Comparison of ENCODE assay signal across 10 mouse cellular contexts in genomic region chr11:68947542-68947993, GRCm38 (mm10). TPM values are rescaled to one million over a fixed set of nuclear protein-coding genes. Genes with fewer than 3 reads are reported as not detected.
DNase-seq lines count a peak whose midpoint lies in the region; ATAC-seq and TF ChIP-seq lines count a peak whose summit lies in the region.
"Had no signal": no experiment of that assay in that cellular context is flagged by ENCODE, and none has a peak within 500 bp of the region (broad histone marks: within the 10 kb centered on the region; RNA-seq: fewer than 3 reads in every experiment).

No protein-coding gene starts in this region.

- ATAC-seq in kidney, embryonic 15.5 days (replicated peaks; ENCODE audit: low FRiP score) = no peak; the same call in 1 of the 2 replicates
- ATAC-seq: Patski had no signal

- no peak for DNase-seq in kidney, postnatal 14 days
- DNase-seq in limb, embryonic 10.5 days (ENCODE audit: low spot score) = no peak
- peak; percentile 42 for DNase-seq in right cerebral cortex, postnatal 14 days
- DNase-seq in urinary bladder, postnatal 36 days (ENCODE audit: low spot score in 2 of 2) = no peak
- DNase-seq in layer of hippocampus, adult 8-10 months (ENCODE audit: low spot score in 2 of 2) = no peak
- no peak for DNase-seq in kidney, adult 9 months

- peaks cover 29% of the 10 kb centered on the region for H3K27me3 ChIP-seq in kidney, embryonic 15.5 days
- peaks cover 69% of the 10 kb centered on the region for H3K27me3 ChIP-seq in limb, embryonic 10.5 days (ENCODE audit: low read depth, poor library complexity, severe bottlenecking)
- H3K27me3 ChIP-seq: Patski had no signal

- H3K36me3 ChIP-seq in kidney, embryonic 15.5 days = peaks cover 13% of the 10 kb centered on the region; the same call in 1 of the 2 replicates
- H3K36me3 ChIP-seq in limb, embryonic 10.5 days = 0 out of 2 replicates have a peak, but pooled peaks cover 4% of the 10 kb centered on the region

- H3K9ac ChIP-seq in kidney, embryonic 15.5 days = no peak overlapping the region

- 9% methylated on average over 12 of the region's 12 CpGs for WGBS in kidney, embryonic 15.5 days
- 3% methylated on average over 12 of the region's 12 CpGs for WGBS in limb, embryonic 10.5 days

- TF ChIP-seq POLR2A in cortical plate, adult 2 months (IDR thresholded peaks at IDR 0.05; ENCODE audit: extremely low read depth, insufficient read depth, low read length) = peak; percentile 69

- peaks cover 16% of the 10 kb centered on the region for H3K4me1 ChIP-seq in kidney, embryonic 15.5 days
- H3K4me1 ChIP-seq in cortical plate, adult 2 months (ENCODE audit: control insufficient read depth, insufficient read depth, low read length) = 0 out of 2 replicates have a peak, but pooled peaks cover 2% of the 10 kb centered on the region
- H3K4me1 ChIP-seq in limb, embryonic 10.5 days = peaks cover 15% of the 10 kb centered on the region

- H3K4me3 ChIP-seq in kidney, embryonic 15.5 days (replicated peaks) = peak overlapping the region; percentile 26; the same call in 1 of the 2 replicates
- H3K4me3 ChIP-seq in cortical plate, adult 2 months (ENCODE audit: insufficient read depth, low read length) = peak overlapping the region; percentile 53
- H3K4me3 ChIP-seq in limb, embryonic 10.5 days = peak overlapping the region; percentile 26

- no peak overlapping the region for H3K27ac ChIP-seq in kidney, embryonic 15.5 days
- no peak overlapping the region for H3K27ac ChIP-seq in cortical plate, adult 2 months (ENCODE audit: insufficient read depth, low read length)
- H3K27ac ChIP-seq in limb, embryonic 10.5 days = no peak overlapping the region

- TF ChIP-seq CTCF in cortical plate, adult 2 months (IDR thresholded peaks at IDR 0.05; ENCODE audit: extremely low read depth, insufficient read depth, low read length) = no peak

- H3K4me2 ChIP-seq in kidney, embryonic 15.5 days = peak overlapping the region; percentile 54

- H3K9me3 ChIP-seq in kidney, embryonic 15.5 days (replicated peaks) = no peaks in the 10 kb centered on the region
- no peaks in the 10 kb centered on the region for H3K9me3 ChIP-seq in limb, embryonic 10.5 days (replicated peaks)

RNA-seq across cellular contexts. Expression of gene Arhgef15, which starts 9.7 kb away (rescaled TPM):
- polyA plus RNA-seq in kidney, embryonic 15.5 days (2015; fragmentation: Nextera tagmentation; extraction: Ambion mirVana) = 15.8 and 19.6 TPM in 2 replicates
- 27.5 and 32.5 TPM in 2 replicates for polyA plus RNA-seq in cortical plate, adult 2 months (2012; rRNA removed)
- 8.0 and 9.0 TPM in 2 replicates for polyA plus RNA-seq in limb, embryonic 10.5 days (2016; fragmentation: Nextera tagmentation; extraction: Ambion mirVana)
- total RNA-seq in layer of hippocampus, adult 8-10 months (2022) = 10 to 100 TPM in 3 of 4 experiments, 1 to 10 TPM in 1; 9.1 to 16.5 (median 12.0) TPM

RNA-seq across cellular contexts. Expression of gene Slc25a35, which starts 20.4 kb away (rescaled TPM):
- polyA plus RNA-seq in kidney, embryonic 15.5 days (2015; fragmentation: Nextera tagmentation; extraction: Ambion mirVana) = 4.8 and 5.0 TPM in 2 replicates
- 12.2 and 12.8 TPM in 2 replicates for polyA plus RNA-seq in cortical plate, adult 2 months (2012; rRNA removed)
- 2.4 and 3.2 TPM in 2 replicates for polyA plus RNA-seq in limb, embryonic 10.5 days (2016; fragmentation: Nextera tagmentation; extraction: Ambion mirVana)
- 1 to 10 TPM; 4.9 to 7.4 (median 5.8) TPM for total RNA-seq in layer of hippocampus, adult 8-10 months (2022)

RNA-seq across cellular contexts. Expression of gene Odf4, which starts 20.7 kb away (rescaled TPM):
- not detected in 2 replicates for polyA plus RNA-seq in kidney, embryonic 15.5 days (2015; fragmentation: Nextera tagmentation; extraction: Ambion mirVana)
- 0.79 and 1.2 TPM in 2 replicates for polyA plus RNA-seq in cortical plate, adult 2 months (2012; rRNA removed)
- not detected in 2 replicates for polyA plus RNA-seq in limb, embryonic 10.5 days (2016; fragmentation: Nextera tagmentation; extraction: Ambion mirVana)
- under 1 TPM in 3 of 4 experiments, not detected in 1; 0.32 to 0.58 (median 0.45) TPM for total RNA-seq in layer of hippocampus, adult 8-10 months (2022)
- polyA plus RNA-seq: heart, postnatal 0 days; Patski had no signal

RNA-seq across cellular contexts. Expression of gene Rangrf, which starts 27.4 kb away (rescaled TPM):
- polyA plus RNA-seq in kidney, embryonic 15.5 days (2015; fragmentation: Nextera tagmentation; extraction: Ambion mirVana) = 63.4 and 67.7 TPM in 2 replicates
- polyA plus RNA-seq in cortical plate, adult 2 months (2012; rRNA removed) = 33.8 and 37.5 TPM in 2 replicates
- polyA plus RNA-seq in limb, embryonic 10.5 days (2016; fragmentation: Nextera tagmentation; extraction: Ambion mirVana) = 88.6 and 115 TPM in 2 replicates
- 10 to 100 TPM; 14.1 to 24.1 (median 15.9) TPM for total RNA-seq in layer of hippocampus, adult 8-10 months (2022)

RNA-seq across cellular contexts. Expression of gene Rpl26, which starts 46.2 kb away (rescaled TPM):
- 1,042 and 1,119 TPM in 2 replicates for polyA plus RNA-seq in kidney, embryonic 15.5 days (2015; fragmentation: Nextera tagmentation; extraction: Ambion mirVana)
- polyA plus RNA-seq in cortical plate, adult 2 months (2012; rRNA removed) = 1,839 and 1,926 TPM in 2 replicates
- 1,058 and 1,266 TPM in 2 replicates for polyA plus RNA-seq in limb, embryonic 10.5 days (2016; fragmentation: Nextera tagmentation; extraction: Ambion mirVana)
- 100 to 1,000 TPM; 779 to 924 (median 859) TPM for total RNA-seq in layer of hippocampus, adult 8-10 months (2022)
